Mouse (Mus musculus) kidney, embryonic 15.5 days (tissue): ENCODE data around the gene Ncoa5. TPM values are rescaled to one million over a fixed set of nuclear protein-coding genes. Genes with fewer than 3 reads are reported as not detected.

Source experiments
- ATAC-seq: fragments of 200-750 bp; cut with Nextera tagmentation; replicated peaks from 2 replicates; pipeline ENCODE4 v1.8.0; 2017; ENCODE audit warnings: moderate TSS enrichment; ENCODE audit not compliant: low FRiP score
- H3K27ac ChIP-seq: fragments of 300-500 bp; sonication (generic); 2 replicates; pipeline ENCODE4 v1.5.1; 2015; ENCODE audit warnings: mild to moderate bottlenecking, inconsistent platforms
- H3K27me3 ChIP-seq: fragments of 300-500 bp; sonication (generic); 2 replicates; pipeline ENCODE4 v1.6.1; 2015; ENCODE audit warnings: inconsistent platforms
- H3K36me3 ChIP-seq: fragments of 300-500 bp; sonication (generic); 2 replicates; pipeline ENCODE4 v1.6.1; 2015; ENCODE audit warnings: inconsistent platforms
- H3K4me1 ChIP-seq: fragments of 300-500 bp; sonication (generic); 2 replicates; pipeline ENCODE4 v1.6.1; 2015; ENCODE audit warnings: inconsistent platforms
- H3K4me2 ChIP-seq: fragments of 300-500 bp; sonication (generic); 2 replicates; pipeline ENCODE4 v1.6.1; 2015; ENCODE audit warnings: moderate library complexity, mild to moderate bottlenecking, inconsistent platforms
- H3K4me3 ChIP-seq: fragments of 300-500 bp; sonication (generic); replicated peaks from 2 replicates; pipeline ENCODE4 v1.5.1; 2015; ENCODE audit warnings: mild to moderate bottlenecking, inconsistent platforms
- H3K9ac ChIP-seq: fragments of 300-500 bp; sonication (generic); 2 replicates; pipeline ENCODE4 v1.6.1; 2015; ENCODE audit warnings: mild to moderate bottlenecking, inconsistent platforms
- H3K9me3 ChIP-seq: fragments of 300-500 bp; sonication (generic); replicated peaks from 2 replicates; pipeline ENCODE4 v1.6.1; 2016; ENCODE audit warnings: inconsistent platforms
- WGBS: fragments of 180-500 bp; shearing (Covaris S2); methylation state at CpG from one replicate; pipeline ENCODE4 v1.1.7; 2015; ENCODE audit warnings: mixed read lengths; 5-methylcytosine and 5-hydroxymethylcytosine counted together
- polyA plus RNA-seq: library from polyadenylated mRNA; unstranded; fragments of >200 nt; fragmentation: Nextera tagmentation; extraction: Ambion mirVana; gene quantifications from 2 replicates; pipeline ENCODE4 v1.2.1, GENCODE M21; 2015

The Ncoa5 gene
- polyA plus RNA-seq, 1 experiment from 2014 or later: 79.6 TPM

GRCm38 (mm10) chr2:165064489-165064888 lies 29.8 kb upstream of the Ncoa5 start:
- Histone ChIP-seq H3K36me3 (no peaks in the 10 kb centered on the region), H3K27me3 (0 out of 2 replicates have a peak, but pooled peaks cover 11% of the 10 kb centered on the region), H3K4me3 (no peak overlapping the region), H3K27ac (no peak overlapping the region), H3K4me2 (no peak overlapping the region), H3K9ac (no peak overlapping the region), H3K4me1 (peaks cover 6% of the 10 kb centered on the region; the same call in 1 of the 2 replicates), H3K9me3 (no peaks in the 10 kb centered on the region)
- WGBS: 32% methylated on average over 7 of the region's 7 CpGs
- ATAC-seq: no peak

- no peak overlapping the region for H3K4me3 ChIP-seq
- peaks cover 7% of the 10 kb centered on the region for H3K27me3 ChIP-seq
- H3K4me1 ChIP-seq: peaks cover 6% of the 10 kb centered on the region
- no peak overlapping the region for H3K9ac ChIP-seq
- no peaks in the 10 kb centered on the region for H3K9me3 ChIP-seq
- H3K27ac ChIP-seq: no peak overlapping the region
- no peak overlapping the region for H3K4me2 ChIP-seq
- WGBS: 59% methylated on average over 16 of the region's 16 CpGs
- ATAC-seq: no peak; the same call in 1 of the 2 replicates
- no peaks in the 10 kb centered on the region for H3K36me3 ChIP-seq
Measured at GRCm38 (mm10) chr2:165061638-165062433, 27.2 kb upstream of the Ncoa5 start.

- no peak overlapping the region for H3K4me2 ChIP-seq
- H3K4me1 ChIP-seq: peaks cover 21% of the 10 kb centered on the region
- ATAC-seq: no peak
- H3K27me3 ChIP-seq: peaks cover 10% of the 10 kb centered on the region
- H3K9me3 ChIP-seq: no peaks in the 10 kb centered on the region
- no peak overlapping the region for H3K9ac ChIP-seq
- H3K36me3 ChIP-seq: no peaks in the 10 kb centered on the region
- 97% methylated on average over 4 of the region's 4 CpGs for WGBS
- H3K4me3 ChIP-seq: no peak overlapping the region
- H3K27ac ChIP-seq: no peak overlapping the region
Measured at GRCm38 (mm10) chr2:165059961-165060360, 25.3 kb upstream of the Ncoa5 start.

- Histone ChIP-seq H3K9ac (no peak overlapping the region), H3K4me1 (peaks cover 18% of the 10 kb centered on the region), H3K4me2 (peak overlapping the region; percentile 67), H3K9me3 (no peaks in the 10 kb centered on the region), H3K4me3 (peak overlapping the region; percentile 41), H3K27ac (no peak overlapping the region), H3K36me3 (no peaks in the 10 kb centered on the region), H3K27me3 (peaks cover 13% of the 10 kb centered on the region)
- 81% methylated on average over 14 of the region's 14 CpGs for WGBS
- ATAC-seq: no peak
Measured at GRCm38 (mm10) chr2:165056377-165057085, 21.9 kb upstream of the Ncoa5 start.

- H3K9me3 ChIP-seq: no peaks in the 10 kb centered on the region
- 0 out of 2 replicates have a peak overlapping the region, but pooled peaks have one; percentile 10 for H3K27ac ChIP-seq
- peaks cover 13% of the 10 kb centered on the region for H3K27me3 ChIP-seq
- 6% methylated on average over 7 of the region's 7 CpGs for WGBS
- H3K36me3 ChIP-seq: no peaks in the 10 kb centered on the region
- H3K4me1 ChIP-seq: peaks cover 18% of the 10 kb centered on the region
- H3K4me3 ChIP-seq: peak overlapping the region; percentile 41
- peak overlapping the region; percentile 67 for H3K4me2 ChIP-seq
- peak; percentile 52; the same call in 1 of the 2 replicates for ATAC-seq
- H3K9ac ChIP-seq: peak overlapping the region; percentile 36; the same call in 1 of the 2 replicates
Measured at GRCm38 (mm10) chr2:165055905-165056304, 21.2 kb upstream of the Ncoa5 start.

GRCm38 (mm10) chr2:165054888-165055852 lies 20.5 kb upstream of the Ncoa5 start, which contains the start of gene Cd40:
TSS of gene Cd40 (plus strand) at chr2:165055627.
- no peaks in the 10 kb centered on the region for H3K36me3 ChIP-seq
- H3K27ac ChIP-seq: 0 out of 2 replicates have a peak within 1 kb of the TSS, but pooled peaks have one; percentile 10
- peak within 1 kb of the TSS; percentile 41 for H3K4me3 ChIP-seq
- peak; percentile 88 for ATAC-seq
- peaks cover 18% of the 10 kb centered on the region for H3K4me1 ChIP-seq
- peak within 1 kb of the TSS; percentile 67 for H3K4me2 ChIP-seq
- 13% methylated on average over 25 of the region's 25 CpGs for WGBS
- no peaks in the 10 kb centered on the region for H3K9me3 ChIP-seq
- H3K9ac ChIP-seq: peak within 1 kb of the TSS; percentile 36; the same call in 1 of the 2 replicates
- H3K27me3 ChIP-seq: peaks cover 13% of the 10 kb centered on the region

- Histone ChIP-seq H3K4me1 (peaks cover 18% of the 10 kb centered on the region), H3K36me3 (no peaks in the 10 kb centered on the region), H3K9ac (no peak overlapping the region), H3K9me3 (no peaks in the 10 kb centered on the region), H3K27me3 (peaks cover 9% of the 10 kb centered on the region), H3K4me3 (no peak overlapping the region), H3K27ac (no peak overlapping the region), H3K4me2 (no peak overlapping the region)
- no peak for ATAC-seq
- 55% methylated on average over 11 of the region's 11 CpGs for WGBS
Measured at GRCm38 (mm10) chr2:165051566-165051965, 16.9 kb upstream of the Ncoa5 start.

GRCm38 (mm10) chr2:165050826-165051548 lies 16.3 kb upstream of the Ncoa5 start:
- no peak overlapping the region for H3K4me3 ChIP-seq
- 81% methylated on average over 18 of the region's 18 CpGs for WGBS
- no peak overlapping the region for H3K27ac ChIP-seq
- ATAC-seq: no peak
- H3K36me3 ChIP-seq: no peaks in the 10 kb centered on the region
- H3K9me3 ChIP-seq: no peaks in the 10 kb centered on the region
- H3K4me2 ChIP-seq: no peak overlapping the region
- H3K4me1 ChIP-seq: peaks cover 13% of the 10 kb centered on the region
- no peak overlapping the region for H3K9ac ChIP-seq
- 0 out of 2 replicates have a peak, but pooled peaks cover 3% of the 10 kb centered on the region for H3K27me3 ChIP-seq

- WGBS: 64% methylated on average over 5 of the region's 5 CpGs
- H3K4me3 ChIP-seq: no peak overlapping the region
- H3K36me3 ChIP-seq: no peaks in the 10 kb centered on the region
- no peak overlapping the region for H3K4me2 ChIP-seq
- ATAC-seq: no peak
- H3K4me1 ChIP-seq: no peaks in the 10 kb centered on the region
- H3K9me3 ChIP-seq: no peaks in the 10 kb centered on the region
- H3K27me3 ChIP-seq: no peaks in the 10 kb centered on the region
- no peak overlapping the region for H3K9ac ChIP-seq
- no peak overlapping the region for H3K27ac ChIP-seq
Measured at GRCm38 (mm10) chr2:165049044-165049443, 14.4 kb upstream of the Ncoa5 start.

GRCm38 (mm10) chr2:165043729-165044128 lies 9.1 kb upstream of the Ncoa5 start:
- 50% methylated on average over 2 of the region's 2 CpGs for WGBS
- no peak for ATAC-seq
- Histone ChIP-seq H3K9ac (no peak overlapping the region), H3K4me3 (no peak overlapping the region), H3K4me1 (peaks cover 8% of the 10 kb centered on the region; the same call in 1 of the 2 replicates), H3K27ac (no peak overlapping the region), H3K9me3 (no peaks in the 10 kb centered on the region), H3K36me3 (no peaks in the 10 kb centered on the region), H3K4me2 (no peak overlapping the region), H3K27me3 (0 out of 2 replicates have a peak, but pooled peaks cover 12% of the 10 kb centered on the region)
